Mouse (Mus musculus) embryonic fibroblast, embryonic 13.5 days (primary cell): Measurements from ENCODE around the gene Cacna1h.

Experiments used
- CTCF ChIP-seq: IDR thresholded peaks from 2 replicates; pipeline ENCODE4 v1.5.1; 2011; ENCODE audit warnings: mild to moderate bottlenecking, control low read depth, low read length, moderate library complexity, borderline replicate concordance; ENCODE audit not compliant: insufficient read depth
- POLR2A ChIP-seq: IDR thresholded peaks from 2 replicates; pipeline ENCODE4 v1.6.1; 2011; ENCODE audit warnings: low read depth, mild to moderate bottlenecking, control low read depth, low read length, moderate library complexity

GRCm38 (mm10) chr17:25410786-25411185 is 22.8 kb downstream of the Cacna1h start:
- TF ChIP-seq CTCF (no peak), POLR2A (no peak)
